Mouse (Mus musculus) erythroblast, embryonic 14.5 days (primary cell): Measurements from ENCODE around the gene Gxylt2.

Source experiments
- GATA1 ChIP-seq: IDR thresholded peaks from 2 replicates; pipeline ENCODE4 v1.6.1; 2012; ENCODE audit warnings: low read length, inconsistent platforms, mixed read lengths
- TAL1 ChIP-seq: IDR thresholded peaks from 3 replicates; pipeline ENCODE4 v1.6.1; 2012; ENCODE audit warnings: low read length, inconsistent platforms, mixed read lengths

GRCm38 (mm10) chr6:100720882-100721721 lies 16.6 kb downstream of the Gxylt2 start:
- no peak for TF ChIP-seq TAL1
- no peak for TF ChIP-seq GATA1
